Mouse (Mus musculus) heart, adult 18-20 months (tissue): ENCODE measurements around the gene Plxdc2. TPM values are rescaled to one million over a fixed set of nuclear protein-coding genes. Genes with fewer than 3 reads are reported as not detected.

Experiments
- DNase-seq, 2 experiments: peaks; one replicate each; pipeline ENCODE4 v3.0.0; 2021 to 2022; ENCODE audit warnings: mixed read lengths in 1 of 2
- total RNA-seq, 2 experiments: library from RNA; stranded (reverse); gene quantifications; 2 replicates each; pipeline ENCODE4 v1.2.3; 2021

Gene Plxdc2
- total RNA-seq, 2 experiments from 2014 or later: 17.2 to 22.5 TPM

- no peak for DNase-seq
These were observed 215.2 kb downstream of the Plxdc2 start for GRCm38 (mm10) chr2:16571169-16571751.

- no peak for DNase-seq
These were observed 220.5 kb downstream of the Plxdc2 start for GRCm38 (mm10) chr2:16576566-16576965.

- DNase-seq: no peak
These were observed 222.0 kb downstream of the Plxdc2 start for GRCm38 (mm10) chr2:16578153-16578552.

GRCm38 (mm10) chr2:16588546-16588945 is 232.4 kb downstream of the Plxdc2 start:
- no peak for DNase-seq

- no peak for DNase-seq
These were observed 239.3 kb downstream of the Plxdc2 start for GRCm38 (mm10) chr2:16595451-16595850.

GRCm38 (mm10) chr2:16598231-16598630 is 242.1 kb downstream of the Plxdc2 start:
- DNase-seq: no peak

- no peak for DNase-seq
These were observed 248.2 kb downstream of the Plxdc2 start for GRCm38 (mm10) chr2:16604291-16604690.

GRCm38 (mm10) chr2:16607792-16608586 is 251.9 kb downstream of the Plxdc2 start:
- no peak for DNase-seq

- no peak for DNase-seq
These were observed 286.0 kb downstream of the Plxdc2 start for GRCm38 (mm10) chr2:16642061-16642460.

GRCm38 (mm10) chr2:16651713-16652112 is 295.6 kb downstream of the Plxdc2 start:
- DNase-seq: no peak

GRCm38 (mm10) chr2:16664516-16664915 is 308.4 kb downstream of the Plxdc2 start:
- DNase-seq: no peak

GRCm38 (mm10) chr2:16668391-16668790 is 312.3 kb downstream of the Plxdc2 start:
- DNase-seq: peak in 1 of 2 experiments; percentile 5

GRCm38 (mm10) chr2:16682905-16683304 is 326.8 kb downstream of the Plxdc2 start:
- no peak for DNase-seq

- DNase-seq: no peak
These were observed 327.6 kb downstream of the Plxdc2 start for GRCm38 (mm10) chr2:16683739-16684138.

- no peak for DNase-seq
These were observed 328.4 kb downstream of the Plxdc2 start for GRCm38 (mm10) chr2:16684529-16684928.

GRCm38 (mm10) chr2:16696390-16696789 is 340.3 kb downstream of the Plxdc2 start:
- DNase-seq: no peak

GRCm38 (mm10) chr2:16697181-16697580 is 341.1 kb downstream of the Plxdc2 start:
- DNase-seq: no peak

- peak in 1 of 2 experiments; percentile 25 for DNase-seq
These were observed 350.1 kb downstream of the Plxdc2 start for GRCm38 (mm10) chr2:16706227-16706626.

- no peak for DNase-seq
These were observed 353.8 kb downstream of the Plxdc2 start for GRCm38 (mm10) chr2:16709885-16710284.

GRCm38 (mm10) chr2:16731033-16731432 is 374.9 kb downstream of the Plxdc2 start:
- no peak for DNase-seq

- DNase-seq: peak; percentile 67 to 81
These were observed 378.3 kb downstream of the Plxdc2 start for GRCm38 (mm10) chr2:16734381-16734780.

- DNase-seq: peak; percentile 84 to 86
These were observed 382.1 kb downstream of the Plxdc2 start for GRCm38 (mm10) chr2:16738241-16738640.

GRCm38 (mm10) chr2:16741813-16742212 is 385.7 kb downstream of the Plxdc2 start:
- DNase-seq: no peak

GRCm38 (mm10) chr2:16743568-16743967 is 387.5 kb downstream of the Plxdc2 start:
- DNase-seq: no peak
